Mouse (Mus musculus) lung, embryonic 15.5 days (tissue): ENCODE data around the gene Cog3. TPM values are rescaled to one million over a fixed set of nuclear protein-coding genes. Genes with fewer than 3 reads are reported as not detected.
A peak's percentile ranks its signal among the peaks of the same experiment; 100 is the strongest.

ENCODE experiments used
- ATAC-seq: fragments of 200-750 bp; cut with Nextera tagmentation; 2 replicates; pipeline ENCODE4 v1.8.0; 2017; ENCODE audit warnings: moderate number of reproducible peaks, borderline replicate concordance; ENCODE audit not compliant: low FRiP score, low TSS enrichment; ENCODE audit errors: extremely low read depth
- H3K27ac ChIP-seq: fragments of 300-500 bp; sonication (generic); 2 replicates; pipeline ENCODE4 v1.5.1; 2015; ENCODE audit warnings: moderate library complexity, mild to moderate bottlenecking, inconsistent platforms
- H3K27me3 ChIP-seq: fragments of 300-500 bp; sonication (generic); 2 replicates; pipeline ENCODE4 v1.6.1; 2015; ENCODE audit warnings: inconsistent platforms
- H3K36me3 ChIP-seq: fragments of 300-500 bp; sonication (generic); 2 replicates; pipeline ENCODE4 v1.6.1; 2015; ENCODE audit warnings: inconsistent platforms
- H3K4me1 ChIP-seq: fragments of 300-500 bp; sonication (generic); 2 replicates; pipeline ENCODE4 v1.6.1; 2015; ENCODE audit warnings: inconsistent platforms
- H3K4me2 ChIP-seq: fragments of 300-500 bp; sonication (generic); 2 replicates; pipeline ENCODE4 v1.6.1; 2015; ENCODE audit warnings: inconsistent platforms, mild to moderate bottlenecking, moderate library complexity
- H3K4me3 ChIP-seq: fragments of 300-500 bp; sonication (generic); 2 replicates; pipeline ENCODE4 v1.5.1; 2015; ENCODE audit warnings: mild to moderate bottlenecking, inconsistent platforms
- H3K9ac ChIP-seq: fragments of 300-500 bp; sonication (generic); 2 replicates; pipeline ENCODE4 v1.6.1; 2015; ENCODE audit warnings: inconsistent platforms
- H3K9me3 ChIP-seq: fragments of 300-500 bp; sonication (generic); 2 replicates; pipeline ENCODE4 v1.6.1; 2016; ENCODE audit warnings: inconsistent platforms
- WGBS: fragments of 180-500 bp; shearing (Covaris S2); methylation state at CpG from one replicate; pipeline ENCODE4 v1.1.7; 2015; 5-methylcytosine and 5-hydroxymethylcytosine counted together
- polyA plus RNA-seq: library from polyadenylated mRNA; unstranded; fragments of >200 nt; fragmentation: Nextera tagmentation; extraction: Ambion mirVana; gene quantifications from 2 replicates; pipeline ENCODE4 v1.2.1, GENCODE M21; 2015

The Cog3 gene
- 20.9 TPM in 2 replicates for polyA plus RNA-seq

DNA sequence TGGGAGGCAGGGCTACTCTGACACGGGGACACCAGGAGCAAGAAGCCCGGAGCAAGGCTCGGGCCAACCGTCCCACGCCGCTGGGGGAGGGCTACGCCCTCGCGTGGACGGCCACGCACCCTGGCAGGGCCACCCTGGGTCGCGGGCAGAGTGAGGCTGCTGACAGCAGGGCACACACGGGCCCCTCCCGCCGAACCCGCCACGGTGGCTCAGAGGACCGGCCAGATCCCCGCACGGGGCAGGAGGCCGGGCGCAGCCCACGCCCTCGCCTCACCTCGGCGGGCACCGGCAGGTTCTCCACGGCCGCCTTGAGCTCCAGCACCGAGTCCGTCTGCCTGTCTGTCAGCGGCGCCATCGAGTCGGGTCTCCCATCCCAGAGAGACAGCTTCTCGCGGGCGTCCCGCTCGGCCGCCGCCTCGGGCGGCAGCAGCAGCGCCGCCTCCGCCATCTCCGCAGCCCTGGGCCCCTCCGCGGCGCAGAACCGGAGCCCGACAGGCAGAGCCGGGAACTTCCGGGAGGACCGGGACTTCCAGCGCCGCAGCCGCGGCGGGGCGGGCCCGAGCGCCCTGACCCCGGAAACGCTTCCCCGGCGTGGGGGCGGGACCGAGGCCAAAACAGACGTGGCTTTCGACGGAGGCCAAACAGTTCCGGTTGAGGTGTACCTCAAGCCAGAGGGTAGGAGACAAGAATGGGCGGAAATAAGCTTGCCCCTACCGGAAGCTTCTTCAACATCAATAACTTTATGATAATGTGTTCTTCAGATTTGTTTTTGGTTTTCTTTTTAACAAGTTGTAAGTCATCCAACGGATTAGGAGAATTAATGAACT is at the start of gene Cog3:
TSS of gene Cog3 (minus strand) at position 527 of the 827 bp plus-strand sequence.
- peak within 1 kb of the TSS; percentile 90 for H3K9ac ChIP-seq
- peak within 1 kb of the TSS; percentile 94 for H3K4me3 ChIP-seq
- no peaks in the 10 kb centered on the region for H3K36me3 ChIP-seq
- peak within 1 kb of the TSS; percentile 62 for H3K4me2 ChIP-seq
- H3K9me3 ChIP-seq = no peaks in the 10 kb centered on the region
- ATAC-seq = peak; percentile 97
- no peaks in the 10 kb centered on the region for H3K27me3 ChIP-seq
- H3K4me1 ChIP-seq = peaks cover 16% of the 10 kb centered on the region
- peak within 1 kb of the TSS; percentile 87 for H3K27ac ChIP-seq
- under 1% methylated on average over 78 of the region's 78 CpGs for WGBS

DNA sequence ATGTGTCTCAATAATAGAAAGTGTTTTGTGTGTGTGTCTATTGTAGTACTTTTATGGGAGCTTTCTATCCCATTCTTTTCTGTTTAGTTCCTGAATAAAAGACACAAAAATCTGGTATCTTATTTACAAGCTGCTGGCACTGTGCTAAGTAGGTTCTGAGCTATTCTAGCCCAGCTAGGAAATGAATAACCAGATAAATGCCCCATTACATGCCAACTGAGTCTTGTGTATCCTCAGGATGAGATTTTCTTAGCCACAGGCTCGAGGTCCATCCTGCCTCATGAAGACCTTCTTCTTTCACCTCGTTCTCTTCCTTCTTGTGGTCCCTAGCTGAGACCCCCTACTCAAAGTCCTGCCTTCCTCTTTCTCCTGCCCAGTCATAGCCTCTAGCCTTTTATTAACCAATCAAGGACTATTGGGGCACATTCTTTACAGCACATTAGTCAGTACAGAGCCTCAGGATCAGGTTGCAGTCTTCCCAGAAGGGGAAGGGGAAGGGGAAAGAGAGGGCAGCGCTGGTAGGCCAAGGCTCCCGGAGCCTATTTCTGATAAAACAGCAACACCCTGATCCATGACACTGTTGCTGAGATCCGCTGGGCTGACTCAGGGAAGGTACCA is 43.6 kb upstream of the Cog3 start:
- Histone ChIP-seq H3K27me3 (no peaks in the 10 kb centered on the region), H3K27ac (no peak overlapping the region), H3K4me1 (no peaks in the 10 kb centered on the region), H3K4me2 (no peak overlapping the region), H3K4me3 (no peak overlapping the region), H3K9ac (no peak overlapping the region), H3K36me3 (no peaks in the 10 kb centered on the region), H3K9me3 (no peaks in the 10 kb centered on the region)
- no peak for ATAC-seq
- 23% methylated on average over 5 of the region's 5 CpGs for WGBS

GRCm38 (mm10) chr14:75795918-75796317 is 41.6 kb upstream of the Cog3 start:
- Histone ChIP-seq H3K36me3 (no peaks in the 10 kb centered on the region), H3K4me3 (no peak overlapping the region), H3K27ac (no peak overlapping the region), H3K4me1 (no peaks in the 10 kb centered on the region), H3K9ac (no peak overlapping the region), H3K27me3 (no peaks in the 10 kb centered on the region), H3K9me3 (no peaks in the 10 kb centered on the region), H3K4me2 (no peak overlapping the region)
- no peak for ATAC-seq
- WGBS = 85% methylated on average over 4 of the region's 4 CpGs

DNA sequence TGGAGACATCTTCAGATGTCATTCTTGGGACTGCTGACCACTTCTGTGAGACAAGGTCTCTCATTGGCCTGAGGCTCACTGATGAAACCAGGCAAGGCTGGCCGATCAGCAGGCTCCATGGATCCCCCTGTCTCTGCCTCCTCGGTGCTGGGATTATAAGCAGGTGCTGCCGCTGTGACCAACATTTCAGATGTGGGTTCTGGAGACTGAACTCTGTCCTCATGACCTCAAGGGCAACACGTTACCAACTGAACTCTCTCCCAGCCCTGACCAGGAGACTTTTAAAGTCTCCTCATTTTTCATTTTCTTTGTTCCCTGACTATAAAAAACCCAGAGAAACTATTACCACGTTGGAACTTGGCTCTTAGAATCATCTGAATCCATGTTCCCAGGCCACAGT is 40.4 kb upstream of the Cog3 start:
- Histone ChIP-seq H3K36me3 (no peaks in the 10 kb centered on the region), H3K4me2 (no peak overlapping the region), H3K4me1 (no peaks in the 10 kb centered on the region), H3K9ac (no peak overlapping the region), H3K9me3 (no peaks in the 10 kb centered on the region), H3K27ac (no peak overlapping the region), H3K27me3 (no peaks in the 10 kb centered on the region), H3K4me3 (no peak overlapping the region)
- whole genome bisulfite sequencing = 54% methylated on average over 5 of the region's 5 CpGs
- no peak for ATAC-seq

DNA sequence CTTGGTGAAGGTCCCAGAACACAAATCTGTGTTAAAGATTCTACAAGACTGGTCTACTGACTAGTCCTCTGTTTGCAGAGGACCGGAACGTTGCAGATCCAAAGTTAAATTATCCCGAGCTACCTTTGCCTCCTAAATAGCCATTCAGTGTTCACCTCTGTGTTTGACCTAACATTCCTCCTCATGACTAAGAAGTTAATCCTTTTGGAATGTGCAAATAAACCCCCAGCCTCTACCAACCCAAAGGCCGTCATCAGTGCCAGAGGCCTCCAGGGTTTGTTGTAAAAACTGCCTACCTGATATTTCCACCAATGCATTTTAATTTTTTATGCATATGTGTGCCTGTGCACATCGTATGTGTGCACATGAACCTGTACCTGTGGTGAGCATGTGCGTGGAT is 40.0 kb upstream of the Cog3 start:
- 60% methylated on average over 6 of the region's 6 CpGs for WGBS
- ATAC-seq = no peak
- Histone ChIP-seq H3K27ac (no peak overlapping the region), H3K4me2 (no peak overlapping the region), H3K4me3 (no peak overlapping the region), H3K27me3 (no peaks in the 10 kb centered on the region), H3K4me1 (no peaks in the 10 kb centered on the region), H3K9ac (no peak overlapping the region), H3K36me3 (no peaks in the 10 kb centered on the region), H3K9me3 (no peaks in the 10 kb centered on the region)

DNA sequence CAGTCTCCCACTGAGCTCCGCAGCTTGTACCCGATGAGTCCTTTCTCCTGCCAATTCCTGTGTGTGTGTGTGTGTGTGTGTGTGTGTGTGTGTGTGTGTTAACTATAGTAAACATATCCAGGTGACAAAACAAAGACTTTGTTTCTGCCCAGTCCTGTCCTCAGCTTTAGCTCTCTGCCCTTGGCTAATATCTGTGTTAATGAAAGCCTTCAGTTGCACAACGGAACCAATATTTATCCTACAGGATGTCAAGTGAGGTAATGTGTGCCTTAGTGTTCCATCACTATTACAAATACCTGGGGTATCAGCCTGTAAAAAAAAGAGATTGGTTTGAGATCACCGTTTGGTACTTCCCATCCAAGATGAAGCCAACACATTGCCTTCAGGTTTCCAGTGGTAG is 38.8 kb upstream of the Cog3 start:
- H3K4me2 ChIP-seq = no peak overlapping the region
- H3K27me3 ChIP-seq = peaks cover 4% of the 10 kb centered on the region; the same call in 1 of the 2 replicates
- ATAC-seq = no peak
- H3K36me3 ChIP-seq = no peaks in the 10 kb centered on the region
- no peaks in the 10 kb centered on the region for H3K9me3 ChIP-seq
- WGBS = 78% methylated on average over 4 of the region's 4 CpGs
- no peaks in the 10 kb centered on the region for H3K4me1 ChIP-seq
- no peak overlapping the region for H3K4me3 ChIP-seq
- H3K27ac ChIP-seq = no peak overlapping the region
- H3K9ac ChIP-seq = no peak overlapping the region

- ATAC-seq = no peak
- no peaks in the 10 kb centered on the region for H3K9me3 ChIP-seq
- no peak overlapping the region for H3K9ac ChIP-seq
- H3K36me3 ChIP-seq = no peaks in the 10 kb centered on the region
- peaks cover 5% of the 10 kb centered on the region; the same call in 1 of the 2 replicates for H3K27me3 ChIP-seq
- no peaks in the 10 kb centered on the region; the same call in 1 of the 2 replicates for H3K4me1 ChIP-seq
- 84% methylated on average over 3 of the region's 3 CpGs for WGBS
- no peak overlapping the region for H3K27ac ChIP-seq
- no peak overlapping the region for H3K4me2 ChIP-seq
- no peak overlapping the region for H3K4me3 ChIP-seq
These were observed 37.1 kb upstream of the Cog3 start for GRCm38 (mm10) chr14:75791372-75791771.

GRCm38 (mm10) chr14:75790411-75790996 is 36.2 kb upstream of the Cog3 start:
- Histone ChIP-seq H3K4me3 (no peak overlapping the region), H3K9ac (no peak overlapping the region), H3K4me1 (no peaks in the 10 kb centered on the region; the same call in 1 of the 2 replicates), H3K4me2 (no peak overlapping the region), H3K27ac (no peak overlapping the region), H3K36me3 (no peaks in the 10 kb centered on the region), H3K27me3 (peaks cover 8% of the 10 kb centered on the region), H3K9me3 (no peaks in the 10 kb centered on the region)
- ATAC-seq = no peak
- 64% methylated on average over 3 of the region's 3 CpGs for WGBS

GRCm38 (mm10) chr14:75789291-75789690 is 35.0 kb upstream of the Cog3 start:
- 63% methylated on average over 6 of the region's 6 CpGs for WGBS
- Histone ChIP-seq H3K4me3 (no peak overlapping the region), H3K9me3 (no peaks in the 10 kb centered on the region), H3K4me2 (no peak overlapping the region), H3K27me3 (peaks cover 9% of the 10 kb centered on the region), H3K4me1 (no peaks in the 10 kb centered on the region; the same call in 1 of the 2 replicates), H3K36me3 (no peaks in the 10 kb centered on the region), H3K9ac (no peak overlapping the region), H3K27ac (no peak overlapping the region)
- no peak for ATAC-seq

DNA sequence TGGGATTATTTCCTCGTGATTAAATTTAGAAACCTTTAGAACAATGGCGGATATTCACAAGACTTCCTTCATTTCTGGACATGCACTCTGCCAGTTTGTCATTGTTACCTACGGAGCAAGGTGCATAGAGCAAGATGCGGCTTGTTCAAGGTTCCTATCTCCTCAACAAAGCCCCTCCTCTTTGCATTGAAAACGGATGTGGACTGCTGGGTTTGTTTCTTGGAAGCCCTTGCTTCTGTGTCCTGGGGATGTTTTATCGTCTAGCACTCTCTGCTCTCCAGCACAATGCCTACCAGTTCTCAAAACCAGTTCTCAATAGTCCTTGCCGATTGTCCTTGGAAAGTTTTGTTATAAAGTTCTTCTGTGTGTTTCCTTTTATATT is 33.5 kb upstream of the Cog3 start:
- no peak overlapping the region for H3K27ac ChIP-seq
- no peak for ATAC-seq
- H3K36me3 ChIP-seq = no peaks in the 10 kb centered on the region
- no peak overlapping the region for H3K9ac ChIP-seq
- H3K4me1 ChIP-seq = no peaks in the 10 kb centered on the region; the same call in 1 of the 2 replicates
- peaks cover 9% of the 10 kb centered on the region for H3K27me3 ChIP-seq
- WGBS = 34% methylated on average over 7 of the region's 7 CpGs
- no peaks in the 10 kb centered on the region for H3K9me3 ChIP-seq
- H3K4me3 ChIP-seq = 0 out of 2 replicates have a peak overlapping the region, but pooled peaks have one; percentile 77
- H3K4me2 ChIP-seq = peak overlapping the region; percentile 91

DNA sequence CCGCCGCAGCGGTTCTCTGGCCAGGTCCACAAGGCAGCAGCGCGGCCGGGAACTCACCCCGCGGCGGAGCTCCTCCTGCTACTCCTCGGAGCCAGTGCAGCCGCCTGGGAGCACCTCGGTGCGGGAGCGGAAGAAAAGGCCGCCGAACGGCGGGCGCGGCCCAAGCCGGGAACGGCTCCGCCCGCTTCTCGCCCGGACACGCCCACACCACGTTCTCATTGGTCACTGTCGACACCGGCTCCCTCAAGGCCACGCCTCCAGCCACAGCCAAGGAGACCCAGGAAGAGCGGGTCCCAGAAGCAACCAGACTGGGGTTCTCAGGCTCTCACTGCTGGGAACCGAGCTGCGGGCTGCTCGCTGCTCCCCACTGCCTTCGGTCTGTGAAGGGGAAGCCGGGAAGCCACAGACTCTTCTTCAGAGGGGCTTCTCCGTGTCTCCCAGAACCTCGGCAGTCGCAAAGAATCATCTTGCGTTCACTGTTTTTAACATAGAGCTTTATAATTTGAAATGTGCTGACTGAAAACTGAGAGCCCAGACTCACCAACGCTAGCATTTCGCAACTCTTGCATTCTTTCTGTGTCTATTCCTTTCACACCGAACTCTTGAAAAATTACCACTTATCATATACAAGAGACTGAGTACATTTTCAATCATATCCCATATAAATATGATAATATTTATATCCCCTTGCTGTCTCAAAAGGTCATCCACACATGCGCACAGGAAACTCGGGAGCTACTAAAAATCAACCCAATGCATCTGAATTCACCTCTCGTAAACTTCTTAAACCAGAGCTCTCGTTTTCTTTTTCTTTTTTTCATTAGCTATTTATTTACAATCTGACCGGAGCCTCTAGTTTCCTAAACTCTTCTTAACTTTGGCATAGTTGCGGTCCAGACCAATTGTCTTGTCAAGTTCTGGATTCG is 32.8 kb upstream of the Cog3 start, which contains the start of gene Slc25a30:
TSS of gene Slc25a30 (minus strand) at position 170 of the 926 bp plus-strand sequence.
- Histone ChIP-seq H3K4me1 (no peaks in the 10 kb centered on the region; the same call in 1 of the 2 replicates), H3K4me2 (peak within 1 kb of the TSS; percentile 91), H3K27ac (peak within 1 kb of the TSS; percentile 74), H3K4me3 (peak within 1 kb of the TSS; percentile 77), H3K27me3 (peaks cover 9% of the 10 kb centered on the region), H3K9me3 (no peaks in the 10 kb centered on the region), H3K9ac (peak within 1 kb of the TSS; percentile 58), H3K36me3 (no peaks in the 10 kb centered on the region)
- 4% methylated on average over 51 of the region's 51 CpGs for WGBS
- peak; percentile 99 for ATAC-seq
